Mouse (Mus musculus) bone marrow, adult 2 months (tissue): Measurements from ENCODE around the gene Ifngr1.

Experiments
- CTCF ChIP-seq: fragments of 200-500 bp; IDR thresholded peaks from 2 replicates; pipeline ENCODE4 v1.5.1; 2011; ENCODE audit warnings: low read length, control low read depth; ENCODE audit not compliant: control insufficient read depth, insufficient read depth
- POLR2A ChIP-seq: fragments of 200-500 bp; IDR thresholded peaks from 2 replicates; pipeline ENCODE4 v1.6.1; 2011; ENCODE audit warnings: low read depth, mild to moderate bottlenecking, control low read depth, low read length, borderline replicate concordance; ENCODE audit not compliant: control insufficient read depth

GRCm38 (mm10) chr10:19587281-19587680 lies 4.5 kb upstream of the Ifngr1 start:
- TF ChIP-seq CTCF (no peak), POLR2A (no peak)
